Mouse (Mus musculus) thymus, adult 18-20 months (tissue): Measurements from ENCODE around the gene Kat14.

ENCODE experiments used
- DNase-seq, 2 experiments: peaks; one replicate each; pipeline ENCODE4 v3.0.0; 2022; ENCODE audit warnings: mixed read lengths in 2 of 2

Gene Kat14

GRCm38 (mm10) chr2:144382624-144383138, 13.9 kb downstream of the Kat14 start:
- DNase-seq, result no peak

- DNase-seq, result no peak
These were observed 17.5 kb downstream of the Kat14 start for GRCm38 (mm10) chr2:144386296-144386695.

- DNase-seq, result no peak
These were observed 19.6 kb downstream of the Kat14 start for GRCm38 (mm10) chr2:144388416-144388815.

GRCm38 (mm10) chr2:144399531-144399930, 30.7 kb downstream of the Kat14 start:
- no peak for DNase-seq

GRCm38 (mm10) chr2:144400659-144401058, 31.9 kb downstream of the Kat14 start:
- no peak for DNase-seq

- no peak for DNase-seq
These were observed 40.3 kb downstream of the Kat14 start for GRCm38 (mm10) chr2:144409037-144409436.

- DNase-seq, result no peak
These were observed 41.8 kb downstream of the Kat14 start for GRCm38 (mm10) chr2:144410603-144411002.

- no peak for DNase-seq
These were observed 45.9 kb downstream of the Kat14 start for GRCm38 (mm10) chr2:144414646-144415045.

GRCm38 (mm10) chr2:144416859-144417258, 48.1 kb downstream of the Kat14 start:
- DNase-seq, result no peak

GRCm38 (mm10) chr2:144418062-144418461, 49.3 kb downstream of the Kat14 start:
- DNase-seq, result no peak

- no peak for DNase-seq
These were observed 53.4 kb downstream of the Kat14 start for GRCm38 (mm10) chr2:144422094-144422675.

- no peak for DNase-seq
These were observed 57.0 kb downstream of the Kat14 start for GRCm38 (mm10) chr2:144425761-144426160.

- no peak for DNase-seq
These were observed 59.1 kb downstream of the Kat14 start for GRCm38 (mm10) chr2:144427852-144428251.

- no peak for DNase-seq
These were observed 59.9 kb downstream of the Kat14 start for GRCm38 (mm10) chr2:144428659-144429058.

- DNase-seq, result no peak
These were observed 60.4 kb downstream of the Kat14 start for GRCm38 (mm10) chr2:144429171-144429570.

GRCm38 (mm10) chr2:144431286-144431825, 62.6 kb downstream of the Kat14 start:
- DNase-seq, result no peak

- DNase-seq, result no peak
These were observed 66.9 kb downstream of the Kat14 start for GRCm38 (mm10) chr2:144435679-144436078.

- DNase-seq, result no peak
These were observed 69.6 kb downstream of the Kat14 start for GRCm38 (mm10) chr2:144438424-144438823.

- no peak for DNase-seq
These were observed 70.5 kb downstream of the Kat14 start for GRCm38 (mm10) chr2:144439191-144439700.

- DNase-seq, result no peak
These were observed 72.7 kb downstream of the Kat14 start for GRCm38 (mm10) chr2:144441386-144441915.

- DNase-seq, result no peak
These were observed 77.7 kb downstream of the Kat14 start for GRCm38 (mm10) chr2:144446360-144446999.

GRCm38 (mm10) chr2:144450378-144450777, 81.6 kb downstream of the Kat14 start:
- DNase-seq, result no peak

GRCm38 (mm10) chr2:144452364-144453008, 83.7 kb downstream of the Kat14 start:
- DNase-seq, result peak; percentile 16 to 21
